Mouse (Mus musculus): Measurements from ENCODE around the gene Nuf2.

The Nuf2 gene

GRCm38 (mm10) chr1:169471185-169471584 is 60.1 kb downstream of the Nuf2 start:
- DNase-seq (ENCODE audit: low read depth, low spot score) = no peak

GRCm38 (mm10) chr1:169467791-169468190 is 63.5 kb downstream of the Nuf2 start:
- DNase-seq (ENCODE audit: low read depth, low spot score) = no peak

GRCm38 (mm10) chr1:169462386-169463115 is 68.7 kb downstream of the Nuf2 start:
- DNase-seq (ENCODE audit: low read depth, low spot score) = no peak

GRCm38 (mm10) chr1:169459071-169459782 is 72.0 kb downstream of the Nuf2 start:
- DNase-seq (ENCODE audit: low read depth, low spot score) = peak; percentile 17
